Mouse (Mus musculus) neural tube, embryonic 14.5 days (tissue): Measurements from ENCODE around the gene Arhgap15. TPM values are rescaled to one million over a fixed set of nuclear protein-coding genes. Genes with fewer than 3 reads are reported as not detected.

ENCODE experiments used
- ATAC-seq: fragments of 200-750 bp; cut with Nextera tagmentation; 2 replicates; pipeline ENCODE4 v1.8.0; 2017; ENCODE audit warnings: low read depth, mild to moderate bottlenecking, moderate TSS enrichment, moderate library complexity
- H3K27ac ChIP-seq: fragments of 300-500 bp; sonication (generic); 2 replicates; pipeline ENCODE4 v1.5.1; 2014; ENCODE audit warnings: low read depth, mild to moderate bottlenecking, control low read depth, low read length, moderate library complexity, mixed read lengths
- H3K27me3 ChIP-seq: fragments of 300-500 bp; sonication (generic); 2 replicates; pipeline ENCODE4 v1.6.1; 2014; ENCODE audit warnings: low read length; ENCODE audit not compliant: control insufficient read depth, insufficient read depth
- H3K36me3 ChIP-seq: fragments of 300-500 bp; sonication (generic); 2 replicates; pipeline ENCODE4 v1.6.1; 2014; ENCODE audit warnings: low read length, mixed read lengths; ENCODE audit not compliant: control insufficient read depth, insufficient read depth
- H3K4me1 ChIP-seq: fragments of 300-500 bp; sonication (generic); 2 replicates; pipeline ENCODE4 v1.6.1; 2014; ENCODE audit warnings: low read length; ENCODE audit not compliant: control insufficient read depth, insufficient read depth
- H3K4me2 ChIP-seq: fragments of 300-500 bp; sonication (generic); 2 replicates; pipeline ENCODE4 v1.6.1; 2014; ENCODE audit warnings: mild to moderate bottlenecking, low read depth, low read length, control low read depth
- H3K4me3 ChIP-seq: fragments of 300-500 bp; sonication (generic); 2 replicates; pipeline ENCODE4 v1.5.1; 2014; ENCODE audit warnings: low read depth, low read length, control low read depth, mixed read lengths
- H3K9ac ChIP-seq: fragments of 300-500 bp; sonication (generic); replicated peaks from 2 replicates; pipeline ENCODE4 v1.6.1; 2014; ENCODE audit warnings: low read depth, mild to moderate bottlenecking, control low read depth, low read length, mixed read lengths
- H3K9me3 ChIP-seq: fragments of 300-500 bp; sonication (generic); 2 replicates; pipeline ENCODE4 v1.6.1; 2016; ENCODE audit warnings: low read length; ENCODE audit not compliant: control insufficient read depth
- WGBS: fragments of 180-500 bp; shearing (Covaris S2); extraction: QIAGEN DNeasy Blood & Tissue Kit; methylation state at CpG from one replicate; pipeline ENCODE4 v1.1.7; 2014; 5-methylcytosine and 5-hydroxymethylcytosine counted together
- polyA plus RNA-seq: library from polyadenylated mRNA; unstranded; fragments of >200 nt; fragmentation: Nextera tagmentation; extraction: Ambion mirVana; gene quantifications from 2 replicates; pipeline ENCODE4 v1.2.1, GENCODE M21; 2014

Arhgap15 gene
- polyA plus RNA-seq, 1 experiment from 2014 or later: 3.8 TPM

DNA sequence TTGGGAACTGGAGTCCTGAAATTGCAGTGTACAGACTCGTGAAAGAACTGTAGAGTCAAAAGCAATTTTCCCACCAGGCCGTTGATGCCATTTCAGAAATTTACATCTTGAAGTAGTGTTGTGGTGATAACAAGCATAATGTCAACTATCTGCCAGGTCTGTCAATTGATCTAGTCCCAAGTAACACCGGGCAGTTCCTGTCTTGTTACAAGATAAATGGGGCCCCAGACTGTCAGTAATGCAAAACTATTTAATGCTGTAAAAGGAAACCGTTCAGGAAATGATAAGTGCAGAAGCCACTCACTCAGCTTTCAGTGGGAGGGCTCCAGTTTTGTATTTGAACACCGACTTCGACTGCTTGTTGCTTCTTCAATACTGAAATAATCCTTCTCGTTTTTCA, 604.3 kb downstream of the Arhgap15 start:
- ATAC-seq: no peak
- Histone ChIP-seq H3K27me3 (no peaks in the 10 kb centered on the region), H3K27ac (no peak overlapping the region), H3K9me3 (no peaks in the 10 kb centered on the region), H3K4me3 (no peak overlapping the region), H3K9ac (no peak overlapping the region), H3K4me2 (no peak overlapping the region), H3K36me3 (no peaks in the 10 kb centered on the region), H3K4me1 (no peaks in the 10 kb centered on the region)
- WGBS: 70% methylated on average over 7 of the region's 7 CpGs

DNA sequence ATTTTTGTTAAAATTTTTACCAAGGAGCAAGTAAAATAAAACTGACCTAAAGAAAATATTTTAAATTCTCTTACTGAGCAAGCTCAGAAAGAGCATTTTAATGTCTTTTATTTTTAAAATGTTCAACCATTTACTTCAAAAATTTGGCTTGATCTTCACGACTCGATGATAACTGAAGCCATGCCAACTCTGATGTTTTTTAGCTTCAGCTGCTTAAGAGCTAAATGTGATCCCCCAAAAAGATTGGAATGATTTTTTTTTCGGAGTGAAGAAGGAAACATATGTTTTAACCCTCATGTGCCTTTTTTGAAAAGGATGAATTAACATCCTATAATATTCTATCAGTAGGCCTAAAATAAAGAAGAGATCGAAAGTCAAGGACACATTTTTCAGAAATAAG, 605.0 kb downstream of the Arhgap15 start:
- H3K4me2 ChIP-seq: no peak overlapping the region
- no peak overlapping the region for H3K9ac ChIP-seq
- H3K36me3 ChIP-seq: no peaks in the 10 kb centered on the region
- ATAC-seq: no peak
- H3K4me3 ChIP-seq: no peak overlapping the region
- H3K27me3 ChIP-seq: no peaks in the 10 kb centered on the region
- H3K9me3 ChIP-seq: no peaks in the 10 kb centered on the region
- WGBS: 93% methylated on average over 4 of the region's 4 CpGs
- H3K4me1 ChIP-seq: no peaks in the 10 kb centered on the region
- H3K27ac ChIP-seq: no peak overlapping the region

DNA sequence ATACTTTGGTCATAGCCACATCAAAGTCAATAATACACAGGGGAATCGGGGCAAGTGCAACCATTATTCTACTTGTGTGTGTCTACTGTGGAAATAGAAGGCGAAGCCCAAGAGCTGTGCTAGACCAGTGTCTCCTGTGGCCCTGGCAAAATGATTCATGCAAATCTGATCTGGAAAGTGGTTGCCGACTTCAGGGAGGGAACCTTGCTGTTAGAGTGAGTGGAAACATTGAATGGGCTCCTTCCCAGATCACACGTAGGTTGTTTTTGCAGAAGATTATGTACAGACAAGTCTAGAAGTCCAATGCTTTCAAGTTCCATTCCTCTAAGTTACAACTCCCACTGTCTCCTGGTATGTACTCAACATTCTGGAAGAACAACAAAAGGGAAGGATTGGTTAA, 606.2 kb downstream of the Arhgap15 start:
- Histone ChIP-seq H3K9ac (no peak overlapping the region), H3K4me3 (no peak overlapping the region), H3K27me3 (no peaks in the 10 kb centered on the region), H3K27ac (no peak overlapping the region), H3K36me3 (no peaks in the 10 kb centered on the region), H3K4me2 (no peak overlapping the region), H3K4me1 (no peaks in the 10 kb centered on the region), H3K9me3 (no peaks in the 10 kb centered on the region)
- no peak for ATAC-seq
- WGBS: 91% methylated on average over 4 of the region's 4 CpGs

DNA sequence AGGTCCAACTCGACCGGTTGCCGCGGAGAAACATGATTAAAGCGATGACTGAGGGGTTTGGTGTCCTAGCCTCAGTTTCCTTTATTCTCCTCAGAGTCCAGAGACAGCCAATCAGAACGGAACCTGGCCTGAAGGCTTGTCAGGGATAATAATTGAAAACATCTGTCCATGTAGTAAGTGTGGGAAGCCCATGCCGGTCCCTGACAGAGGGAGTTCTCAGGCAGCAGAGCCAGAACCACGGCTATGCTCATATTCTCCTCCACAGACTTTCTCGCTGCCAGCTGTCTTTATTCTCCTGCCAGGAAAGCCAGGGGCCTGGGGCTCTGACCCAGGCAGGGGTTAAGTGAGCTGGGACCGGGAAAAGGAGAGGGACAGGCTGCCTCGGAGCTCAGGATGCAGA, 606.7 kb downstream of the Arhgap15 start:
- no peak overlapping the region for H3K4me3 ChIP-seq
- no peak overlapping the region for H3K27ac ChIP-seq
- H3K4me2 ChIP-seq: no peak overlapping the region
- no peaks in the 10 kb centered on the region for H3K4me1 ChIP-seq
- 74% methylated on average over 11 of the region's 11 CpGs for WGBS
- H3K9me3 ChIP-seq: no peaks in the 10 kb centered on the region
- no peaks in the 10 kb centered on the region for H3K27me3 ChIP-seq
- H3K9ac ChIP-seq: no peak overlapping the region
- ATAC-seq: no peak
- no peaks in the 10 kb centered on the region for H3K36me3 ChIP-seq

DNA sequence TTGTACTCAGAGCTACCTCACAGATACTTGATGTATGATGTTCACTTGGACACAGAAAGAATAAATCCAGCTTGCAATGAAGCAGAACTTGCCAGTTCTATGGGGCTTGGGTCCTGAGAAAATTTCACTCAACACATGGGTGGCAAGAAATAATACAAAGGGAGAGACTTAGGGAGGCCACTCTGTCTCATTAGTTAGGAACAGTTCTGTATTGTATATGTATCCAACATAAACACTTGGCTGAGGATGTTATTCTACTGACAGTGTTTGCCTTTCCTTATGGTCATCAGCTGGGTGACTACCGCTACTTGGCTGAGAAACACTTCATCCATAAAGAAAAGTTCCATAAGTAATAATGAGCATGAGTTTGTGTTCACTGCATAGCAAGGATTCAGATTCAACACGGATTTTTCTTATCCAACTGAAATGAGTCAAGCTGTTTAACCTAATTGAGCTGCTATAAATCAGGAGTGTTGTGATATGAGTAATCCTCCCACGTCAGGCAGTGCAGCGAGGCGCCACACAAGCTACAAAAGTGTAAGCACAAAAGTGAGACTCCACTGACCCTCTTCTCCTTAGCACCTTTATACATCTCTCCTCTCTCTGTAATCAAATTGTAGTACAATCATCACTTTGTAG, 607.7 kb downstream of the Arhgap15 start:
- WGBS: 75% methylated on average over 5 of the region's 5 CpGs
- H3K27me3 ChIP-seq: no peaks in the 10 kb centered on the region
- no peaks in the 10 kb centered on the region for H3K36me3 ChIP-seq
- no peaks in the 10 kb centered on the region for H3K4me1 ChIP-seq
- H3K4me3 ChIP-seq: no peak overlapping the region
- no peak overlapping the region for H3K4me2 ChIP-seq
- ATAC-seq: no peak
- H3K27ac ChIP-seq: no peak overlapping the region
- no peaks in the 10 kb centered on the region for H3K9me3 ChIP-seq
- H3K9ac ChIP-seq: no peak overlapping the region

DNA sequence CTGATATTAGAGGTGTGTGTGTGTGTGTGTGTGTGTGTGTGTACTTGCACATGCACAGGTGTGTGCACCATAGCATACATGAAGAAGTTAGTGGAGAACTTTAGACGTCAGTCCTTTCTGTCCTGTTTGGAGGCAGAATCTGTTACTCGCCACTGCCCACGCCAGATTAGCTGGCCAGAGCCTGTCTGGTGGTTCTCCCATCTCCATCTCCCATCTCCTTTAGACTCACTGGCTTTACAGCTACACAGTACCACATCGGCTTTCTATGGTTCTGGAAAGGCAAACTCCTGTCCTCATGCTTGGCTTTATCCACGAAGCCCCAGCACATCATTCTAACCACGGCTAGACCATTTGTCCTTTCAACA, 608.2 kb downstream of the Arhgap15 start:
- no peaks in the 10 kb centered on the region for H3K9me3 ChIP-seq
- no peak overlapping the region for H3K27ac ChIP-seq
- ATAC-seq: no peak
- H3K9ac ChIP-seq: no peak overlapping the region
- H3K36me3 ChIP-seq: no peaks in the 10 kb centered on the region
- H3K4me3 ChIP-seq: no peak overlapping the region
- no peak overlapping the region for H3K4me2 ChIP-seq
- no peaks in the 10 kb centered on the region for H3K27me3 ChIP-seq
- WGBS: 95% methylated on average over 6 of the region's 6 CpGs
- no peaks in the 10 kb centered on the region for H3K4me1 ChIP-seq

DNA sequence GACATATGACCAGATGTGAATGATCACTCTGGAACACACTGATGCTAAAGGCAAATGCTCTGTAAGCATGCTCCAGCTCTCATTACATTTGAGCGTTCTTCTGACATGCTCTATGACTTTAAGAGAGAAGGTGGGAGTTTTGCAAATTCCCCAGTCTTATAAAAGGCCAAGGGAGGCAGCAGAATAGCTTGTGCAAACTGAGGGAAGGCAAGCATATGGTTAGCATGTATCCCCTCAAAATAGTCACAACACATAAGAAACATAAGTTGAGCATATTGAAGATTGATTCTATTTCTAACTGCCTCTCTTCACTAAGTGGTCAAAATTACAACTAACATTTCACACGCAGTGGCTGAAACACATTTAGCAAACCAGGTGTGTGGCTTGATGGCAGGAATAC, 631.6 kb downstream of the Arhgap15 start:
- WGBS: 90% methylated on average over 2 of the region's 2 CpGs
- H3K4me1 ChIP-seq: no peaks in the 10 kb centered on the region

DNA sequence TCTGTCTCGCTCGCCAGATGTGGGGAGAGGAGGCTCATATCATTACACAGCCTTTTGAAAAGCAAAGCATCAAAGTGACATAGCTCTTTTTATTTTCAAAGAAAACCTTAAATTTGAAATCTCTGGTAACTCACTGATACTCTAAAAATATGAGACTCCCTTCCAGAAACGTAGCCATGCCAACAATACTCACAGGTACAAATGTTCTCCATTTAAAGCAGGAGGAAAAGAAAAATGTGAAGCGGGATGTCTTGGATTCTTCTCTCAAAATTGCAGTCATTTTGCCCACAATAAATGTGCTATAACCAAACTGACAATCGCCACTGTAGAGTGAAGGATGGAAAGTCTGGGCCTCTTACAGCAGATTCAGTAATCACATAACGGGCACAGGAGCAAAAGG, 635.9 kb downstream of the Arhgap15 start:
- Histone ChIP-seq H3K4me1 (no peaks in the 10 kb centered on the region), H3K4me2 (no peak overlapping the region), H3K4me3 (no peak overlapping the region), H3K36me3 (no peaks in the 10 kb centered on the region), H3K27me3 (no peaks in the 10 kb centered on the region), H3K27ac (no peak overlapping the region), H3K9me3 (no peaks in the 10 kb centered on the region), H3K9ac (no peak overlapping the region)
- no peak for ATAC-seq
- 90% methylated on average over 6 of the region's 6 CpGs for WGBS

More for the DNA sequence above, 631.6 kb downstream of the Arhgap15 start:
- H3K27ac ChIP-seq: no peak overlapping the region
- H3K9ac ChIP-seq: no peak overlapping the region
- no peaks in the 10 kb centered on the region for H3K27me3 ChIP-seq
- H3K4me3 ChIP-seq: no peak overlapping the region
- H3K4me2 ChIP-seq: no peak overlapping the region
- no peaks in the 10 kb centered on the region for H3K9me3 ChIP-seq
- ATAC-seq: no peak
- H3K36me3 ChIP-seq: no peaks in the 10 kb centered on the region

DNA sequence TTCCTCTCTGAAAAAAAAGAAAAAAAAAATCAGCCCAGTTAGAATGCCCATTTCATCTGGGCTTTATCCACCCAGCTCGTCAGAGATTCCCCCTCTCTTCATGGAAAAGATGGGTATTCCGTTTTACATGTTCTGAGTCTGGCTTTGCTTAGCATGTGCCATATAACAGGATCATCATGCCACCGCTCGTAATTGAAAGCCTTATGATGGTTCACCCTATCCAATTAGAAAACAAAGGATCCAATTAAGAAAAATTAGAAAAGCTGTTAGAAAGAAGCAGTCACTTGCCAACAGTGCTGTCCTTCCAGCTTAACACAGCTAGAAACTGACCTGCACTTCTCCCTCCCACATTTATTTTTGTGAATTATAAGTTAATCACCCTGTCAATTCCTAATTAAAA, 640.9 kb downstream of the Arhgap15 start:
- no peak overlapping the region for H3K27ac ChIP-seq
- no peaks in the 10 kb centered on the region for H3K27me3 ChIP-seq
- H3K4me2 ChIP-seq: no peak overlapping the region
- H3K36me3 ChIP-seq: no peaks in the 10 kb centered on the region
- H3K4me1 ChIP-seq: no peaks in the 10 kb centered on the region
- H3K4me3 ChIP-seq: no peak overlapping the region
- WGBS: 81% methylated on average over 4 of the region's 4 CpGs
- no peak overlapping the region for H3K9ac ChIP-seq
- ATAC-seq: no peak
- no peaks in the 10 kb centered on the region for H3K9me3 ChIP-seq
